Mouse (Mus musculus): Measurements from ENCODE around the gene Spata21. TPM values are rescaled to one million over a fixed set of nuclear protein-coding genes. Genes with fewer than 3 reads are reported as not detected.

The Spata21 gene
- polyA plus RNA-seq, 1 experiment from 2014 or later = not detected

DNA sequence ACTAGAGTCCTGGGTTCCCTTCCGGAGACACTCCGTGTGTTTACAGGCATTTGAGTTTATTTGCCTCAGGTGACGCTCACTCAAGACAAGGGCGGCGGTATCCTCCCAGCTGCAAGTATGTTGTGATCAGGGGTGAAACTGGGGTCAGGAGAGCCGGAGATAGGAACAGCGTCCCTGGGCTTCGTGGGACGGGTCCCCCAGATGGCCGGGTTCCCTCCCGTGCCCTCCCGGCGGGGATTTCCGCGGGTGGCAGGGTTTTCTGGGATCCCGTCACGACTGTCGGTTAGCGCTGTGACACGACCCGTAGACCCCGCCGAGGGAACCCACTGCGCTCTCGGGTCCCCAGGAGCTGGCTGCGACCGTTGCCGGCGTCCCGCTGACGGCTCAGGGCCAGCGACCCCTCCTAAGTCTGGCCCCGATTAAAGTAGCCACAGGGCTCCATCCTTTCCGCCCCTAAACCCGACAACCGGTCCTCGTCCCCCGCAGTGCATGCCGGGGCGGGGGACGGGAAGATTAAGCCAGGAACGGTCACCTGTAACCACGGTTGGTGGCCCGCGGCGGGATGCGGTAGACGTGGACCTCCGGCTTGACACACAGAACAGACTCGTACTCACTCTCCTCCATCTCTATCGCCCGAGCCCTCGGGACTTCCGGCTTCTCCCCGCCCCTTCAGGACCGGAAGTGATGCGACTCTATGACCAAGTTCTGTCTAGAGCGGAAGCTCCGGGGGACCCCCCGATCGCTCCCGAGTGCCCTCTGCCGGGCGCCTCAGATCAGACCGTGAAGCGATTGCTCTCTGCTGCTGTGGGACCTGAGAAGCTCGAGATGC, 10.2 kb upstream of the Spata21 start, which contains the start of gene Necap2:
Gene Necap2, minus strand, starts transcription at position 677 of the 829 bp plus-strand sequence.
- Histone ChIP-seq H3K4me2 (replicated peaks) (peak within 1 kb of the TSS; percentile 87), H3K27ac (0 out of 2 replicates have a peak within 1 kb of the TSS, but pooled peaks have one; percentile 19), H3K27me3 (replicated peaks) (no peaks in the 10 kb centered on the region), H3K4me3 (replicated peaks) (peak within 1 kb of the TSS; percentile 78), H3K36me3 (peaks cover 7% of the 10 kb centered on the region; the same call in 1 of the 2 replicates), H3K9ac (peak within 1 kb of the TSS; percentile 84), H3K9me3 (no peaks in the 10 kb centered on the region), H3K4me1 (replicated peaks) (peaks cover 10% of the 10 kb centered on the region)
- under 1% methylated on average over 67 of the region's 67 CpGs for WGBS
- peak; percentile 95 for ATAC-seq

DNA sequence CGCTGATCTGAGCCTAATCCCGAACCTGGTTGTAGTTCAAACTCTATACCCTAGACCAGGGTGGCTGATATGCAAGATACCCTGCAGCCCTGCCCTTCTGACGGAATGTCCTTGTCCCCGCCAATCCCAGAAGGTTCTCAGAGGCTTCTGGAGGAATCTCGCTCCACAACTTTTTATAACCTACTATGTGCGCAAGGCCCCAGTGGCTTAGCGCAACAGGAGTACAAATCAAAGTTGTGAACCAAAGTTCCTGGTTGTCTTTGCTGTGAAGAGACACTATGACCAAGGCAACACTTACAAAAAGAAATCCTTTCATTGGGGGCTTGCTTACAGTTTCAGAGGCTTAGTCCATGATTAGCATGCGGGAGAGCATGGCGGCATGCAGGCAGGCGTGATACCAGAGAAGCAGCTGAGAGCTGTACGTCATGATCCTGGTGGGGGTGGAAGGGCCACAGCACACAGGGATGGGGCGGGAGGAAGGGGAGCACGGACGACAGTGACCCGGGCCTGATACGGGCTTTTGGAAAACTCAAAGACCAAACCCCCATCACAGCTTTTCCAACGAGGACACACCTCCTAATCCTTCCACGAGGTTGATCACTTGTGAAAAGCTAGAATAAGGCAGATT, 9.5 kb upstream of the Spata21 start:
- 0 out of 2 replicates have a peak overlapping the region, but pooled peaks have one; percentile 17 for H3K4me2 ChIP-seq (replicated peaks)
- no peak overlapping the region for H3K4me3 ChIP-seq (replicated peaks)
- H3K4me1 ChIP-seq (replicated peaks) = peaks cover 10% of the 10 kb centered on the region
- H3K27ac ChIP-seq = no peak overlapping the region
- no peaks in the 10 kb centered on the region for H3K9me3 ChIP-seq
- no peak; the same call in 1 of the 2 replicates for ATAC-seq
- peaks cover 2% of the 10 kb centered on the region; the same call in 1 of the 2 replicates for H3K36me3 ChIP-seq
- no peaks in the 10 kb centered on the region for H3K27me3 ChIP-seq (replicated peaks)
- 74% methylated on average over 18 of the region's 18 CpGs for WGBS
- H3K9ac ChIP-seq = no peak overlapping the region

DNA sequence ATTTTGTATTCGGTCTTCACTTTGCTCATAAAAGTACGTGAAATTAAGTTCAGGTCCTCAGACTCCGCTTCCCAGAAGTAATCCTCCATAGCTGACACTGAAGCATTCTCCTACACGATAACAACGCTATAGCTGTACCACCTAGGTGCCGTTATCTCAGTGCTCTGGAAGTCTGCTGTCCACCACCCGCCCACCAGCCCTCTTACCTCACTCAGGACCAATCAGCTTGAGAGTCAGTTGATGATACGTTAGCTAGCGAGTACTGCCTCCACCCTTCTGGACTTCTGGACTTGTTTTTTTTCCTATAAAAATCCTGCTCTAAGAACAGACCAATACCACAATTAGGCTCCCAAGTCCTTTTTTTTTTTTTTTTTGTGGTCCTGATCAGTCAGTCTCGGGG, 1.3 kb upstream of the Spata21 start:
- Histone ChIP-seq H3K27me3 (replicated peaks) (no peaks in the 10 kb centered on the region), H3K4me3 (replicated peaks) (no peak overlapping the region), H3K36me3 (no peaks in the 10 kb centered on the region), H3K4me2 (replicated peaks) (no peak overlapping the region), H3K9ac (no peak overlapping the region), H3K9me3 (no peaks in the 10 kb centered on the region), H3K27ac (no peak overlapping the region), H3K4me1 (replicated peaks) (no peaks in the 10 kb centered on the region)
- 62% methylated on average over 10 of the region's 10 CpGs for WGBS
- ATAC-seq = peak; percentile 34; the same call in 1 of the 2 replicates

DNA sequence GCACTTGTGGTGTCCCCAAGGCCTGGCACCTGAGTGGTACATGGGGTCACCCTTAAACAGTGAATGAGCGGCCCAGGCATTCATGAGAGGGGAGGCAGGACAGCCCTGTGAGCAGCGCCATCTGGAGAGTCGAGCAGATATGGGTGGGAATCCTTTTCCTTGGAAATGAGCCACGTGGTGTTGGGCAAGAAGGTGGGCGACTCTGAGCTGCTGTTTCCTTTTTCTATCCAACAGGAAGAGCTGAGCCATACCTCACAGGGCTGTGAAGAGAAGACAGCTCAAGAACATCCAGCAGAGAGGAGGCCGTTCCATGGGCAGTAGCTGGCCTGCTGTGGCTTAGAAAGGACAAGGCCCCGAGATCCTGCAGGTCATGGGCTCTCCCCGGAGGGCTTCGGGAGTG, 581 bp downstream of the Spata21 start:
- ATAC-seq = no peak

DNA sequence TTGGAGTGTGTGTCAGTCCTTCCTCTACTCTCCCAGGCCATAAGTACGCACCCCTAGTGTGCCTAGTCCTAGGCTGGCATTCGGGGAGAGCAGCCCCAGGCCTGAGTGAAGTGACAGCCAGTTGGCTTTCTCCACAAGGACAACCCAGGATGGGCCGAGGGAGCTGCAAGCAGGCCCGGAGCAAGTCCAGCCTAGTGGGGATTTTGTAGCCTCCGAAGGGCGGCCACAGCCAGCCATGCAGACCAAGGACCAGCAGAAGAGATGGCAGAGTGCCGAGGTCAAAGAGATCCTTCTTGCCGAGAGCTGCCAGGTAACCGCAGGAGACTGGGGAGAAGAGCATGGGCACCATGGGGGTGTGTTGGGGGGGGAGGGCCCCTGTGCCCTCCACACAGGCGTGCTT, 6.9 kb downstream of the Spata21 start:
- no peaks in the 10 kb centered on the region for H3K36me3 ChIP-seq
- no peaks in the 10 kb centered on the region for H3K4me1 ChIP-seq (replicated peaks)
- no peaks in the 10 kb centered on the region for H3K9me3 ChIP-seq
- WGBS = 77% methylated on average over 10 of the region's 10 CpGs
- H3K27ac ChIP-seq = no peak overlapping the region
- H3K4me3 ChIP-seq (replicated peaks) = no peak overlapping the region
- no peak overlapping the region for H3K4me2 ChIP-seq (replicated peaks)
- no peak for ATAC-seq
- H3K27me3 ChIP-seq (replicated peaks) = no peaks in the 10 kb centered on the region
- H3K9ac ChIP-seq = no peak overlapping the region

More for the DNA sequence above, 581 bp downstream of the Spata21 start:
- no peaks in the 10 kb centered on the region for H3K27me3 ChIP-seq (replicated peaks)
- H3K36me3 ChIP-seq = no peaks in the 10 kb centered on the region
- no peaks in the 10 kb centered on the region for H3K4me1 ChIP-seq (replicated peaks)
- H3K4me2 ChIP-seq (replicated peaks) = no peak overlapping the region
- no peak overlapping the region for H3K4me3 ChIP-seq (replicated peaks)
- H3K9me3 ChIP-seq = no peaks in the 10 kb centered on the region
- WGBS = 53% methylated on average over 9 of the region's 9 CpGs
- no peak overlapping the region for H3K9ac ChIP-seq
- no peak overlapping the region for H3K27ac ChIP-seq

DNA sequence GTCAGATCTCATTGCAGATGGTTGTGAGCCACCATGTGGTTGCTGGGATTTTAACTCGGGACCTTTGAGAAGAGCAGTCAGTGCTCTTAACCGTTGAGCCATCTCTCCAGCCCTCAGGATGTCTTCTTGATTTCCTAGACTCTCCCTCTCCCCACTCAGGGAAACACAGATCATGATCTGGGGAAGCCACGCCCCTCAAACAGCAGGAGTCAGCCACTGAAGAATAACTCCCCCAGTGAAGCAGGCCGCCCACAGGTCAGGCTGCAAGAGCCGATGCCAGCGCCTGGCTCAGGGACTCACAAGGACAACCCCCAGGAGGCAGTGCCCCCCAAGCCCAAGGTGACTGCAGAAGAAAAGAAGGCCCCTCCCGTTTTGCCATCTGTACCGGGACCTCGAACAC, 8.6 kb downstream of the Spata21 start:
- Histone ChIP-seq H3K4me3 (replicated peaks) (no peak overlapping the region), H3K4me2 (replicated peaks) (no peak overlapping the region), H3K9me3 (no peaks in the 10 kb centered on the region), H3K27me3 (replicated peaks) (no peaks in the 10 kb centered on the region), H3K4me1 (replicated peaks) (no peaks in the 10 kb centered on the region), H3K36me3 (no peaks in the 10 kb centered on the region), H3K27ac (no peak overlapping the region), H3K9ac (no peak overlapping the region)
- no peak for ATAC-seq
- 21% methylated on average over 9 of the region's 9 CpGs for whole genome bisulfite sequencing

DNA sequence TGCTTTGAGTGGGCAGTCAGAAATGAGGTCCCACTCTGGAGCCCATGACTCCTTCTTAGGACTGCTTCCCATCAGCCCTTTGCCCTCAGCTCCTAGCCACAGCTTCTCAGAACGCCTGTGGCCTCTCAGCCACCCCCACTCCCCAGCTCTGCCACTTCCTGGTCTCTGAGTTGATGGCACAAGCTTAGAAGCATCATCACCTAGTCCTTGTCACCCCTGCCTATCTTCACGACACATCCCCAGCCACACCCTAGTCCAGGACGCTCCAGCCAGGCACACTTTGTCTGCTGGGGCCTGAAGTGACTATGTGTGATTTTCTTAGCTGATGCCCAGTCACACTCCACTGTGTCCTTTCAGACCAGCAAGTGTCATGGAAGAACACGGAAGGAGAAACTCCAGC, 10.8 kb downstream of the Spata21 start:
- Histone ChIP-seq H3K27ac (no peak overlapping the region), H3K27me3 (replicated peaks) (no peaks in the 10 kb centered on the region), H3K4me3 (replicated peaks) (no peak overlapping the region), H3K4me2 (replicated peaks) (no peak overlapping the region), H3K9ac (no peak overlapping the region), H3K36me3 (no peaks in the 10 kb centered on the region), H3K9me3 (no peaks in the 10 kb centered on the region), H3K4me1 (replicated peaks) (no peaks in the 10 kb centered on the region)
- 71% methylated on average over 4 of the region's 4 CpGs for WGBS
- ATAC-seq = no peak

DNA sequence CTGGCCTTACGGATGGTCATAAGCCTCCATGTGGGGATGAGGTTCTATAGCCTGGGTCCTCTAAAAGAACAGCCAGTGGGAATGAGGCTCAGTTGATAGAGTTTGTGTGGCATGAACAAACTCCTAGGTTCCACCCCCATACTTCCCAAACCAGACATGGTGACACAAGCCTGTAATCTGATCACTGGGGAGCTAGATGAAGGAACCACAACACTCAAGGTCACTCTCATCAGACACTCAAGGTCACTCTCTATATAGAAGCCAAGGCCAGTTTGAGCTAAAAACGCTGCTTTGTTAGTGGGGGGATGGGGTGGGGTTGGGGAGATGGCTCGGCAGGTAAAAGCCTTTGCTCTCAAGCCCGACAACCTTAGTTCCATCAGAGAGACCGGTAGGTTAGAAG, 11.8 kb downstream of the Spata21 start:
- no peak overlapping the region for H3K27ac ChIP-seq
- no peaks in the 10 kb centered on the region for H3K4me1 ChIP-seq (replicated peaks)
- H3K27me3 ChIP-seq (replicated peaks) = no peaks in the 10 kb centered on the region
- no peak for ATAC-seq
- H3K9me3 ChIP-seq = no peaks in the 10 kb centered on the region
- no peak overlapping the region for H3K4me2 ChIP-seq (replicated peaks)
- no peak overlapping the region for H3K4me3 ChIP-seq (replicated peaks)
- no peak overlapping the region for H3K9ac ChIP-seq
- no peaks in the 10 kb centered on the region for H3K36me3 ChIP-seq
- WGBS = 64% methylated on average over 5 of the region's 5 CpGs

DNA sequence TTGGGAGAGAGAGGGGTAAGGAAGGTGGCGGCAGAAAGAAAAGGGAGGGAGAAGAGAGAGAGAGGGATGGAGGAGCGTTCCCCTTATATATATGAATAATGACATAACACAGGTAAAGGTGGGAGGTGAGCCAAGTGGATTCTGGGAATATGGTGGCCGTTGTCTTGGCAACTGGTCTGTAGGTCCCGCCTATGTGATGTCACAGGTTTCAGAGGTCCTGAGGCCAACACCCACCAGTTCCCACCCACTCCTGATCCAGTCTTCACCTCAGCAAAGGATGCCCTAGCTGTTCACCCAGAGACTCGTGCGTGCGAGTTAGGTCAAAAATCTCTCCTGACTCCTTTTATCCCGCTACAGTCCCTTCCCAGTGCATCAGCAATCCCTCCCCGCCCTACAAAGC, 13.2 kb downstream of the Spata21 start:
- H3K27me3 ChIP-seq (replicated peaks) = no peaks in the 10 kb centered on the region
- 91% methylated on average over 9 of the region's 9 CpGs for WGBS

DNA sequence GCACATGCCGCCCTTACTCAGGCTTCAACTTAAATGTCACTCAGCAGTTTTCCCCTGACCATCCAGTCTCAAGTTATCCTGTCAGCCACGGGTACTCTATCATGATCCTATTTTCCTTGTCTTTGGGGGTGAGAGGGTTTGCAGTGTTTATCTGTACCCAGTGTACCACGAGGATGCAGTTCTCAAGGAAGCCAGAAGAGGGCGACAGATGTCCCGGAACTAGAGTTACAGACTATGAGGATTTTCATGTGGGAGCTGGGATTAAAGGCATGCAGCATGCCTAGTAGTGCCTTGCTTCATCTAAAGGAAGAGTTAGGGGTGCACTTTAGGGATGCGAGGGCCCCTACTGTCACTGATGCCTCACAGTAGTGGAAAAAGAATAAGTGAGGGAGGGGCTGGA, 13.7 kb downstream of the Spata21 start:
- Histone ChIP-seq H3K4me1 (replicated peaks) (no peaks in the 10 kb centered on the region), H3K4me3 (replicated peaks) (no peak overlapping the region), H3K9ac (no peak overlapping the region), H3K36me3 (no peaks in the 10 kb centered on the region), H3K27ac (no peak overlapping the region), H3K4me2 (replicated peaks) (no peak overlapping the region), H3K27me3 (replicated peaks) (no peaks in the 10 kb centered on the region), H3K9me3 (no peaks in the 10 kb centered on the region)
- WGBS = 67% methylated on average over 6 of the region's 6 CpGs
- ATAC-seq = no peak

More for the DNA sequence above, 13.2 kb downstream of the Spata21 start:
- ATAC-seq = no peak
- Histone ChIP-seq H3K4me3 (replicated peaks) (no peak overlapping the region), H3K4me2 (replicated peaks) (no peak overlapping the region), H3K36me3 (no peaks in the 10 kb centered on the region), H3K27ac (no peak overlapping the region), H3K9me3 (no peaks in the 10 kb centered on the region), H3K4me1 (replicated peaks) (no peaks in the 10 kb centered on the region), H3K9ac (no peak overlapping the region)

DNA sequence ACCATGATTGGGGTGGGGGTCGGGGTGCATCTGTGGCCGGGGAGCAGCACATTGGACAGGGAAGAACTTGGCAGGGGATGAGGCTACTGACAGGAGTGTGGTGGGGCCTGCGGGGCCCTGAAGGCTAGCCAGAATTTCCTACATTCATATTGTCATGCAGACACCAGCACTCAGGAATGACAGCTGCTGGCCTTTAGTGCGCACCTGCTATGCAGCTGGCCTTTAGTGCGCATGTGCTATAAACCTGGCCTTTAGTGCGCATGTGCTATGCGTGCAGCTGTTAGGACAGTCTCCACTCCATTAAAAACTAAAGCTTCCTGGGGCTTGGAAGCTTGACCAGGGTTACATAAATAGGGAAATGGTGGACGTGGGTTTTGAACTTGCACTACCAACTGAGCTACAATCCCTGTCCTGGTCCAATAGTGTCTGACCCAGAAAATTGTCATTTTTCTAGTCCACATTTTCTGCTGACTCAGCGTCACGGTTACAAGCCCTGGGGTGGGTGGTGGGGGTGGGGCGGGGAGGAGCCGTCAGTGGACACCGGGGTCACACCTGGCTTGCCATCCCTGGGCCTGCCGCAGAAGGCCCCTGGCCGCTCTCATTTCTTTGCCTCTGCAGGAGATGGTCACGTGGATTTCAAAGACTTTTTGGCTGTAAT, 18.5 kb downstream of the Spata21 start:
- no peaks in the 10 kb centered on the region for H3K9me3 ChIP-seq

DNA sequence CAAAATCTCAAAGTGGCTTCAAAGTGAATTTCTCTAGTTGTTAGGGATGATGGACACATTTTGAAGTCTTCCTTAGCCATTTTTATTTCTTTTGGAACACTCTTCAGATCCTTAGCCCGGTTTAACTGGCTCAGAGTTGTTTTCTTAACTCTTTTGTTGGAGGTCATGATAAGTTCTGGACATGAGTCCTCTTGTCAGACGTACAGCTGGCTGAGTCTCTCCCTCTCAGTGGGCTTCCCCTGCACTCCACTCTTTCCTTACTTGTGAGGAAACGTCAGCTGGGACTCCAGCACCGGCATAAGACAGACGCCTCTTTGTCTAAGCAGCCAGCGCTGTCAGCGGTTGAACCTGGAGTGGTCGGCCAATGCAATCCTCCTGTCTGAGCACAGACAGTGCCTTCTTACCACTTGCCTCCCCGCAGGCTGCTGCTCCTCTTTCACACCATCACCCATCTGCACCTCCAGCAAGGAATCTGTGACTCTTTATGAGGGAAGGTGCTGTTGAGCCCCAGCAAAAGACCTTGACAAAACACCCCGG, 20.1 kb downstream of the Spata21 start:
- no peak for ATAC-seq
- Histone ChIP-seq H3K4me3 (replicated peaks) (no peak overlapping the region), H3K27me3 (replicated peaks) (no peaks in the 10 kb centered on the region), H3K27ac (no peak overlapping the region), H3K9ac (no peak overlapping the region), H3K4me2 (replicated peaks) (no peak overlapping the region), H3K4me1 (replicated peaks) (no peaks in the 10 kb centered on the region), H3K36me3 (peaks cover 17% of the 10 kb centered on the region), H3K9me3 (no peaks in the 10 kb centered on the region)
- WGBS = 40% methylated on average over 10 of the region's 10 CpGs

More for the DNA sequence above, 18.5 kb downstream of the Spata21 start:
- H3K27ac ChIP-seq = no peak overlapping the region
- no peaks in the 10 kb centered on the region for H3K27me3 ChIP-seq (replicated peaks)
- ATAC-seq = no peak
- H3K36me3 ChIP-seq = peaks cover 11% of the 10 kb centered on the region
- no peak overlapping the region for H3K4me3 ChIP-seq (replicated peaks)
- H3K4me1 ChIP-seq (replicated peaks) = no peaks in the 10 kb centered on the region
- H3K4me2 ChIP-seq (replicated peaks) = no peak overlapping the region
- no peak overlapping the region for H3K9ac ChIP-seq
- 84% methylated on average over 16 of the region's 16 CpGs for WGBS

Data from intestine, embryonic 15.5 days (tissue).